Mouse (Mus musculus) adrenal gland, postnatal 14 days (tissue): ENCODE measurements around the gene H2-Eb1. TPM values are rescaled to one million over a fixed set of nuclear protein-coding genes. Genes with fewer than 3 reads are reported as not detected.

Experiments used
- DNase-seq: peaks from one replicate; pipeline ENCODE4 v3.0.0; 2021; ENCODE audit warnings: mixed read lengths
- total RNA-seq: library from RNA; stranded (reverse); gene quantifications from 2 replicates; pipeline ENCODE4 v1.2.3, GENCODE M21; 2021

Gene H2-Eb1
- total RNA-seq, 1 experiment from 2014 or later, result 22.8 TPM

DNA sequence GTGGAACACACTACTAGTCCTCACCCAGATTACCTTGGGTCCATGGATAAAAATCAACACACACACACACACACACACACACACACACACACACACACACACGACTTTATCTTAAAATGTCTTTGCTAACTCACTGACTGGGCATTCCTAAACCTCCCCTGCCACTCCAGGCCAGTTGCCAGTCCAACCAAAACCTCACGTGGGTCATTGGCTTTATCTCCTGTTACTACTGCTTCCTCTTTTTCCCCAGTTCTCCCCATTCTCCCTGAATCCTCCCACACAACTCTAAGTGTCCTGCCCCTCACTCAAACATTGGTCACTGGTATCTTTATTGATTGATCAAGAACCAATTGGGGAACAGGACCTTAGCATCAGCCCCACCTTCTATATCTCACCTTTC lies 11.6 kb downstream of the H2-Eb1 start:
- DNase-seq, result no peak

DNA sequence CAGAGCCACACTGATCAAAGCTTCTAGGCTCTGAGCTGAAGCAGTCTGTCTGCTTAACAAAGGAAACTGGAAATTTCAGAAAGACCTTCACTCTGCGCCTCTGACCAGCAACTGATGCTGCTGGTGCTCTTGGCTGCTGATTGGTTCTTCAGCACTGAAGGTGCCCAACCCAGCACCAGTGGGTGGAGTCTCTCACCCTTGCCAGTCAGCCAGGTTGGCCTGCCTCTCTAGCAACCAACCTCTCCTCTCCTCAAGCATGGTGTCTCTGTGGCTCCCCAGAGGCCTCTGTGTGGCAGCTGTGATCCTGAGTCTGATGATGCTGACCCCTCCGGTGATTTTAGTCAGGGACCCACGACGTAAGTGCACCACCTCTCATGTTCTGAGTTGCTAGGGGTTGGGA lies 19.8 kb downstream of the H2-Eb1 start, which contains the start of gene H2-Eb2:
Gene H2-Eb2, plus strand, starts transcription at position 230 of the 400 bp plus-strand sequence.
- DNase-seq, result peak; percentile 56

DNA sequence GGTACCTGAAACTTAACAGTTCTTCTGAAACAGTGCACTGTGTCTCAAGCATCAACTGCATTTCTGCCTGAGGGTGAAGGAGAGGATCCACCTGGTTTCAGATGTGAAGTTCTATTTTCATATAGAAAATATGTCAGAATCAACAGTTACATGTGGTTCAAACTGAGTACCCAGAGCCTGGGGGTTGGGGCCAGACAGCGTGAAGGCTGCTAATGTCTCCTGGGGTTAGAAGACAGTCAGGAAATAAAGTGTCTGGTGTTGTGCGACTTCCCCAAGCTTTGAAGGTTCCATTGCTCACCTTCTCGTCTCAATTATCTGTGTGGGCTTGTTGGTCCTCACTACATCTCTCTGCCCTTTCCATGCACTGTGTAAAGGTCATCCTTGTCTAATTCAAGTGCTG lies 20.7 kb downstream of the H2-Eb1 start:
- DNase-seq, result no peak

DNA sequence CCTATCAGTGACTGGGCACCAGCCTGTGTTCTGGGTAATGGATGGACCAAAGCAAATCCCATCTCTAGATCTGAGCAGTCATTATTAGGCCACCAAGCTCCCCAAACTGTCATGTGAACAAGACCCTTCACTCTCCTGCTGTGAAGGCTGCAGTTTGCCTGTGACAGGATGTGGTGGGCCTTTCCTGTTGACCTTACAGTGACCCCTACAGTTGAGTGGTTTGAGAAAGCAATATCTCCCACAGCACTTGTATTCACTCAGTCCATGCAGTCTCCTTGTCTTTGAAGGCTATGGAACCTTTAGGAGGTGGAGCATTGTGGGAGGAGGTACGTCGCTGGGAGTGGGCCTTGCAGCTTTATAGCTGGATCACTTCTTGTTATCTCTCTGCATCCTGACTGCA lies 24.1 kb downstream of the H2-Eb1 start:
- DNase-seq, result no peak

DNA sequence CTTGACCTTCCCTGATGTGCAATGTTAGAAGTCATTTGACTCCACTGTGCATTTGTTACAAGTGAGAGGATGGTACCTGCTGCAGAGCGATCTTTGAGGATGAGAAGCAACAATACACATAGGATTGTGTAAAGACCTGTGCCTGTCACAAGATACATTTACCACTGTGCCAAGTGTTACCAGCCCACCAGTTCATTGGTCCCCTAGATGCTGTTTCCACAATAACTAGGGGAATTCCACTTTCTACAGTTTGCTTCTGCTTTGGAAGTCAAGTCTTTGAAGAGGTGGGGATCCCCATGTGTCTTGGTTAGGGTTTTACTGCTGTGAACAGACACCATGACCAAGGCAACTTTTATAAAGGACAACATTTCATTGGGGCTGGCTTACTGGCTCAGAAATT lies 25.5 kb downstream of the H2-Eb1 start:
- no peak for DNase-seq

DNA sequence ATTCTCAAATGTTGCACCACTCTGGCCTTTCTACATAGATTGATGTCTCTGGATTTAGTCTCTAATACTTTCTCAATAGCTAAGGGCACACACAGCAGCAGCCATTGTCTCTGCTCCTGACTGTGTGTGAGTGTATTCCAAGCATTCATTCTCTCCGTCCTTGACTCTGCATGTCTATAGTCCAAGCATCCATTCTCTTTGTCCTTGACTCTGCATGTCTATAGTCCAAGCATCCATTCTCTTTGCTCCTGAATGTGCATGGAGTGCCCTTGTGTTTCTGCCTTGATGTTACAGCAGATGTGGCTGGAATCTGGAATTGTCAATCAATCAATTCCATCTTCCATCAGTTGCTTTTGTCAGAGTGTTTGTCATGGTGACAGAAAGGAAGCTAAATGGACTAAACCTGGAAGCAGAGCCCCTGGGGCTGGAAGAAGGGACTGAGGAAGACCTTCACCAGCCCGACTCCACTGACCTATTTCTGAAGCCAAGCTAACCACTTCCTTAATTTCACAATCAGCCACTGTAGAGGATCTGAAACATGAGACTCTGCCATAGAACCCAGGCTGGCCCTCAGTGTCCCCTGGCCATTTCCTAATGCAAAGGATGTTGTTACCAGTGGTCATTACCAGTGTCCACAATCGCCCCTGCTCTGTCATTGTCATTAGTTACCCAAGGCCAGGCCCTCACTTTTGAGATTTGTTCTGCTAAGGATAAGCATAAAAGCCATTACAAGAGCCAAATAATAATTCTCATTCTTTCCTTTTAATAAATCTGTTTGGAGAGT lies 35.1 kb downstream of the H2-Eb1 start:
- DNase-seq, result no peak

DNA sequence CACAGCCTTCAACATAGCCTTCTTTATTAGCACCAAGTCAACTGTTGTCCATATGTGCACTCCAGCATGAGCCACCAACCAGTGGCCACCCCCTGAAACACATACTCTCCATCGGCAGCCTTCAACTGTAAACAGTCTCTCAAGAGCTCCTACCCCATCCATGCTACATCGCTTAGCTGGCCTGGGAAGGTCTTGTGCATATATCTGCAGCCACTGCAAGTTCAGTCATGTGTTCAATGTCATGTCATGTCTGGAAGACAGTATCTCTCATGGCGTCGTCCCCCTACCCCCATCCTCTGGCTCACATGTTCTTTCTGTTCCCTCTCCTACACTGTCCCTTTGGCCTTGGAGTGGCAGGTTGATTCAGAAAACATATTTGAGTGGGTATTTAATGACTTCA lies 39.2 kb downstream of the H2-Eb1 start:
- DNase-seq, result no peak

DNA sequence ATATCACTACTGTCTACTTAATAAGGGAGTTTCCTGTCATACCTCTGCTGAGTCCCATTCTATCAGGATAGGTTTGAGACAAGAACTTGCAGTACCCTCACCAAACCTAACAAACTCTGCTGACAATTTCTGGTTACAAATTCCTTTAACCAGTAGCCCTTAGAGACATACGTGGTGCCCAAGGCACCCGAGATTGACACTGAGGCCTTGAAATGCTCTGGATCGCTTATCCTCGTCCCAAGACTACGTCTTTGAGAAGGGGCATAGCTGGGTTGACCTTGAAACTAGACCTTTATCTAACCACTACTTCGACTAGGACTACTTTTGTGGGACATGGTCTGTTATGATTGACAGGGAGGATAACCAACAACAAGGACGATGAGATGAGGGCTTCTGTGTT lies 39.8 kb downstream of the H2-Eb1 start:
- DNase-seq, result no peak

DNA sequence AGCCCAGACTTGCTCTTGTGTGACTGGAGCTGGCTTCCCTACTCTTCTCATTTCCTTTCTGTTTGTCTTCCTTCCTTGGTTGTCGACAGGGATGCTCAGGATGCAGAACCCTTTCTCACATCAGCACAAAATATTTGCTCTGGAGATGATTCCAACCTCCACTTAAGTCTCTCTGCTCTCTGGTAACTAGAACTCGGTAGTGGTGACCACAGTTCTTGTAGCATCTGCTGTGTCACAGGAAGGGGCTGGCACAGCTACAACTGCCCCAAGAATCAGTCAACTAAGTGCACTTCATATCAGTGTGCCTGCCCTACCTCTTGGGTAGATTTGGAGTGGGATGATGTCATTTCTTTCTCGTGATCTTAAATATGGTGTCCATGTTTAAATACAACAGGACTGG lies 40.4 kb downstream of the H2-Eb1 start:
- no peak for DNase-seq

DNA sequence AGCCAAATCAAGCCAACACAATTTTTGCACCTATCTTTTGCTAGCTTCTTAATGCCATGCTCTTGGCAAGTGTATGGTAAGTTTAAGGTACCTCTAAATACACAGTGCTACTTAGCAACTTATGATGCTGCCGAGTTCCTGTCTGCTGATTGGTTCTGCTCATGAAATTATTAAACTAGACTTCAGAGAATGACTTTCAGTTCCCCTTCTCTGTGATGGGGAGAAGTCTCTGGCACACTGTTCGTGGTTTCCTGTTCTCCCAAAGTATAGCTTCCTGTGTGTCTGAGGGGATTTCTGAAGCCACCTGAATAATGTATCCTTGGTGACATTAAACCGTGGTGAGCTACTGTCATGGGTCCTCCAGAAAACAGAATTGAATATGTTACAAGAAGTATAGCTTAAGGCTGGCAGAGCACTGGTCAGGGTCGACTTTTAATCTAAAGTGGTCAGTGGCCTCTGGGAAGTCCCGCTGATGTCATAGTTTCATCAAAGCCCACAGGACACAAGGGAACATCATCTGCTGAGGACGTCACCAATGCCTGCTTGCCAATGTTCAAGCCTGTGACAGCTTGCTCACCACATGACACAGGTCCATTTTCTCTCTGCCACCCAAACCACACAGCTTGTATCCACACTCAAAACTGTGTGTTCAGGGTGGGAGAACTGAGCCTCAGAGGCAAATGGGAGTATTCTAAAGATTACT lies 42.1 kb downstream of the H2-Eb1 start:
- DNase-seq, result peak; percentile 54

DNA sequence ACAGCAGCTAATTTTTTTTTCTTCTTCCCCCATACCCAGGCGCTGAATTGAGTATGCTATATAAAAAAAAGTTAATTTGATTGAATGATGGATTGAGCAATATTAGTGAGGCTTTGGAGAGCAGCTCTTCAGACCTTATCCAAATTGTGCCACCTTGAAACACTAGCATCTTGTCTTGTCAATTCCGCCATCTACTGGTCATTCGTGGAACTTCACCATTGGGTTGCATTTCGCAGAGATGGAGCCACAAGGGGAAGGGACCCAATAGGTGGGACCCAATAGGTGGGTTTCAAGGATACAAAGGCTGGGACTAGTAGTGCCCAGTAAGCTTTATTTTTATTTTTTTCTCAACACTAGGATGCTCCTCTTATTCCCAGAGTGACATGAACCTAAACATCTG lies 43.8 kb downstream of the H2-Eb1 start:
- peak; percentile 82 for DNase-seq

DNA sequence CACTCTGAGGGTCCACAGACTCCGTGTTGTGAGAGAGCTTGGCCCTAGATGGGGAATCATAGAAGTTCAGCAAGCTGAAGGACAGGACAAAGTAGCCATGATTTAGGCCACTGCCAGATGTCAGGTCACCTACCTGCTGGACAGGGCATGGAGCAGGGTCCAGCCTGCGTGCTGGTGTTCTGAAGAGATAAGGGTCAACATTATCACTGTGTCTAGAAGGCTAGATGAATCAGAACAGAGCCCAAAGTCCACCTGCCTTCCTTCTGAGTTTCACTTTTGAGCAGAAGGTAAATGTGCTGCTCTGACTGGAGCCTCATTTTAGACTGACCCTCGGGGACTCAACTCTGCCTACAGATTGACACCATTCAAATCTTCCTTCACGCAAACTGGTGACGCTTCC lies 48.9 kb downstream of the H2-Eb1 start, which contains the start of gene Btnl2:
Gene Btnl2, plus strand, starts transcription at position 284 of the 400 bp plus-strand sequence.
- DNase-seq, result no peak

DNA sequence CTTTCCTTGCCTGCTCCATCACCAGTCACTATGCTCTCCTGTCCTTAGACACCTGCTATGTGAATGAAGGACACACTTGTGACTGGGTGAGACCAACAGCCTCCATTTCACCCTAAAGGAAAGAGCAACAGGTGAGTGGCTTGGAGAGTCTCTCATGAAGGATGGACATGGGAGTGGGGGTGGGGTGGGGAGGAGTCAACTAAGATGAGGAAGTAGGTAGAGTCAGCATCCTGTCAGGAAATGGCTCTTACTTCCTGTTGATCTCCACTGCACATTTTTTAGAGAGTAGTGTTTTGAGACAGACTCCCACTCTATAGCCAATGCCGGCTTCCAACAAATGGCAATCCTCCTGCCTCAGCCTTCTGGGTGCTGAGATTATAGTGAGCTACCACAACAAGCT lies 49.3 kb downstream of the H2-Eb1 start:
- DNase-seq, result no peak

DNA sequence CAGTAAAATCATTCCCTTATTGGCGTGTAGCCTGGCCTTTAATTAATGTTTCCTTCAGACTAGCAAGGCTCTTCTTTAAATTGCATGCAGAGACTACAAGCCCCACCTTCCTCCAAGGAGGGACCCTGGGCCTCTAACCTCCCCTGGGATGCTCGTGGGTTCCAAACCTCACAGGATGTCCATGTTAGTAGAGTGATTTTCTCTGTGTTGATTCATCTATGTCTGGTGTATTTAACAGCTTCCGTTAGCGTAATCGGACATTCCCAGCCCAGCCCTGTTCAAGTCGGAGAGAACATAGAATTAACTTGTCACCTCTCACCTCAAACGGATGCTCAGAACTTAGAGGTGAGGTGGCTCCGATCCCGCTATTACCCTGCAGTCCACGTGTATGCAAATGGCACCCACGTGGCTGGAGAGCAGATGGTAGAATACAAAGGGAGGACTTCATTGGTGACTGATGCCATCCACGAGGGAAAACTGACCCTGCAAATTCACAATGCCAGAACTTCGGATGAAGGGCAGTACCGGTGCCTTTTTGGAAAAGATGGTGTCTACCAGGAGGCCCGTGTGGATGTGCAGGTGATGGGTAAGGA lies 57.4 kb downstream of the H2-Eb1 start:
- no peak for DNase-seq

DNA sequence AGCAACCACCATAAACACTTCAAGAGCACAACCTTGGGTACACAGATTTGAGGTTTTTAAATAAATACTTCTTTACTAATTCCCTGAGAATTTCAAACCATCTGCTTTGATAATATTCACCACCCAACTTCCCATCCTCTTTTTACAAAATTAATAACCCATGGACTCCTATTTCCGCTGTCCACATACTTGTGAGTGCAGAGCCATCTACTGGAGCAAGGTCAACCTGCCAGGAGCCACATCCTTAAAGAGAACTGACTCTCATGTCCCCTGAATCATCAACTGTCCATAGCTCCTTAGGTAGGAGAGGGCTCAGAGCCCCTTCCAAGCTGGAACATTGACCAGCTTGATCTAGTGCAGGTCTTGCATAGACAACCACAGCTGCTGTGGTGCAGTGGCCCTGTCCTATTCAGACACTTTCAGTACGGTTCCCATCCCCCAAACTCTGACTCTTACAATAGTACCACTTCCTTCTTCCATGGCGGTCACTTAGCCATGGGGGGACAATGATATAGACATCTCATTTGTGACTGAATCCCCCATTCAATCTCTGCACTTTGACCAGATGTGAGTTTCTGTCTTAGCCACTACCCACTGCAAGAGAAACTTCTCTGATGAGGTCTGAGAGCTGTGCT lies 58.1 kb downstream of the H2-Eb1 start:
- DNase-seq, result no peak

DNA sequence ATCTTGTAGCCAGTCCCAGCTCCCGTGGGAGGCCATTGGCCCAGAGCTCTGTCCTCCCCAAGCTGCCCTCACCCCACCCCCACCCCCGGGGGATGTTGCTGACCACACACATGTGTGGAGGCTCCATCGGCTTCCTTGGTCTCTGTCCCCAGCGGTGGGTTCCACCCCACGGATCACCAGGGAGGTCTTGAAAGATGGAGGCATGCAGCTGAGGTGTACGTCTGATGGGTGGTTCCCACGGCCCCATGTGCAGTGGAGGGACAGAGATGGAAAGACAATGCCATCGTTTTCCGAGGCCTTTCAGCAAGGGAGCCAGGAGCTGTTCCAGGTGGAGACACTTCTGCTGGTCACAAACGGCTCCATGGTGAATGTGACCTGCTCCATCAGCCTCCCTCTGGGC lies 59.4 kb downstream of the H2-Eb1 start:
- no peak for DNase-seq

Other genes with a start within 250 kb of the H2-Eb1 start
- 0.33 and 4.1 TPM in 2 replicates for gene H2-Oa, start 213.5 kb upstream of the H2-Eb1 start, total RNA-seq
- gene H2-DMa, start 186.3 kb upstream of the H2-Eb1 start, total RNA-seq, result 8.0 and 18.8 TPM in 2 replicates
- gene Brd2, start 183.2 kb upstream of the H2-Eb1 start, total RNA-seq, result 198 and 203 TPM in 2 replicates
- gene H2-DMb2, start 162.6 kb upstream of the H2-Eb1 start, total RNA-seq, result 2.7 and 17.0 TPM in 2 replicates
- 3.6 and 8.3 TPM in 2 replicates for gene H2-DMb1, start 152.8 kb upstream of the H2-Eb1 start, total RNA-seq
- 11.1 and 20.4 TPM in 2 replicates for gene Tap1, start 118.3 kb upstream of the H2-Eb1 start, total RNA-seq
- 6.9 and 12.2 TPM in 2 replicates for gene Psmb9, start 118.1 kb upstream of the H2-Eb1 start, total RNA-seq
- gene Psmb8, start 108.1 kb upstream of the H2-Eb1 start, total RNA-seq, result 21.0 and 33.6 TPM in 2 replicates
- gene Tap2, start 102.3 kb upstream of the H2-Eb1 start, total RNA-seq, result 33.2 and 34.9 TPM in 2 replicates
- 1.3 and 16.6 TPM in 2 replicates for gene H2-Ob, start 67.0 kb upstream of the H2-Eb1 start, total RNA-seq
- gene H2-Ab1, start 48.2 kb upstream of the H2-Eb1 start, total RNA-seq, result 19.8 and 71.0 TPM in 2 replicates
- 21.7 and 108 TPM in 2 replicates for gene H2-Aa, start 18.0 kb upstream of the H2-Eb1 start, total RNA-seq
- 1.1 TPM in 1 of 2 replicates, not detected in the other for gene H2-Eb2, start 19.8 kb downstream of the H2-Eb1 start, total RNA-seq
- 0.26 and 0.64 TPM in 2 replicates for gene Btnl2, start 49.0 kb downstream of the H2-Eb1 start, total RNA-seq
- 0.23 TPM in 1 of 2 replicates, not detected in the other for gene Btnl1, start 71.3 kb downstream of the H2-Eb1 start, total RNA-seq
- 1.2 and 2.4 TPM in 2 replicates for gene BC051142, start 93.0 kb downstream of the H2-Eb1 start, total RNA-seq
- gene Btnl4, start 171.5 kb downstream of the H2-Eb1 start, total RNA-seq, result not detected in 2 replicates
- not detected in 2 replicates for gene Btnl6, start 211.5 kb downstream of the H2-Eb1 start, total RNA-seq